Mouse (Mus musculus): Measurements from ENCODE around the gene Arhgef3.

DNA sequence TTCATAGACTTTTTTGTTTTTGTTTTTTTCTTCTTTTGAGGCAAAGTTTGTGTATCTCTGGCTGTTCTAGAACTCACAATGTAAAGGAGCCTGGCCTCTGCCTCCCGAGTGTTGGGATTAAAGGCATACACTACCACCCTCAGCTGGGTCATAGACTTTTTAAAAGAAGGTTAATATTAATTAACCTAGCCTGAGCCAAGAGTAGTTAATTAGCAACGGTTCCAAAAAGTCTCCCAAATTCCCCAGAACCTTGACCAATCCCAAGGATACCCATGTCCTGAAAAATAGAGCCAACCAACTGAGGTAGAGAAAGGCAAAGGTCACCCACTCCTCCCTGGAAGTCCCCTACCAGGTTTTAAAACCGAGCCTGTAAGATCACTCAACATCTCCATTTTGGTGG is 306.1 kb downstream of the Arhgef3 start:
- TF ChIP-seq CTCF (IDR thresholded peaks at IDR 0.05; ENCODE audit: low read depth): no peak
- no peak for TF ChIP-seq EP300 (IDR thresholded peaks at IDR 0.05; ENCODE audit: low read depth)
